Mouse (Mus musculus) gastrocnemius, postnatal 25 days (tissue): ENCODE results near the gene Btla. TPM values are rescaled to one million over a fixed set of nuclear protein-coding genes. Genes with fewer than 3 reads are reported as not detected.

Experiments
- DNase-seq: peaks from one replicate; pipeline ENCODE4 v3.0.0; 2022
- long read RNA-seq, 2 experiments: library from polyadenylated mRNA; stranded (forward); transcript quantifications; one replicate each; pipeline ENCODE4 v2.0.0; 2021
- total RNA-seq, 2 experiments: library from RNA; stranded (reverse); gene quantifications; 1 replicate in 1 of 2; 2 replicates in 1 of 2; pipeline ENCODE4 v1.2.3; 2021

Btla gene
- total RNA-seq = under 1 TPM in 1 of 2 experiments, not detected in 1; 0.23 TPM
- long read RNA-seq, experiment 1 = 0 reads
- long read RNA-seq, experiment 2 = 0 reads

DNA sequence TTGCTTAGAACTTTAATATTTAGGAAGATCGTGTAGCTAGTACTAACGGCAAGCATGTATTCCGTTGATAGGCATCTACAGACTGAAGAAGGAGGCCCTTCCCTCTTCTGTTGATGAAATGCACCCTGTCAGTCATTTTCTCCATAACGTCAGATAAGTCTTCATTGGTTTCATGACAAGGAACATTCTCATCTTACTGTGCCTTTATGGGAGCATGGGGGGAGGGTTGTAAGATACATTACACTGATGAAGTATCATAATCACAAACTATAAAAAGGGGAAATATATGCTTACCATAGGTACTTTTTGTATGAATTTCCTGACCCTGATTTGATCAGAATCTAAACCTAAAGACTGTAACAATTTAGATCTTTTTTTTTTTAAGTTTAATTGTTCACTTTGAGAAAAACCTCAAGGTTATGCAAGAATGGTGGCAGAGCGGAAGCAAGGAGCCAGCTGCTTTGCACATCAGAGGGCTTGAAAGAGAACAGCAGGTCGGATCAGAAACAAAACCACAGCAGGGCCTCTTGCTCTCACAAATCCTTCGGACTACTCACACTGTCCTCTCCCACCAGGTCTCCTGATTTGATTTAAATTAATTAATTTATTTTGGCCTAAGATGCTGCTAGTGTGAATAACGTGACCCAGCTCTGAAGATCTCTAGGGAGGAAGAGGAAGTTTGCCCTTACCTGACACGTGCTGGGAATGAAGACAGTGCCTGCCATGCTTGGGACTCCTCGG, at the start of gene Btla:
Gene Btla (plus strand): TSS at position 668 of the 741 bp plus-strand sequence.
- DNase-seq = no peak

DNA sequence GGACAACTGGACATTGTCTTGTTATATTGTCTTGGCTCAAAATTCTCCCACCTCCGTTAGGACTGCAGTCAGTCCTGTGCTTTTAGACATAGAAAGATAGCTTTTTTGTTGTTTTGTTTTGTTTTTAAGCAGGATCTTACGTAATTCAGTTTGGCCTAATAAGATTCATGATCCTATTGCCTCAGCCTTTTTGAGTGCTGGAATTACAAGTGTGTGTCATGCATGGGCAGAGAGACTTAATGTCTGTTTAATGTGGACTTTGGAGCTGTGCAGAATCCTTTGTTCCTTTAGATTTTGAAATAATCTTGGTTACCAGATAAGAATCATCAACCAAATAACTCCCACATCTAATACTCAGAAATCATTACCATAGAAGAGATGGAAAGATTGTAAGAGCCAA, 45.6 kb upstream of the Btla start:
- no peak for DNase-seq

DNA sequence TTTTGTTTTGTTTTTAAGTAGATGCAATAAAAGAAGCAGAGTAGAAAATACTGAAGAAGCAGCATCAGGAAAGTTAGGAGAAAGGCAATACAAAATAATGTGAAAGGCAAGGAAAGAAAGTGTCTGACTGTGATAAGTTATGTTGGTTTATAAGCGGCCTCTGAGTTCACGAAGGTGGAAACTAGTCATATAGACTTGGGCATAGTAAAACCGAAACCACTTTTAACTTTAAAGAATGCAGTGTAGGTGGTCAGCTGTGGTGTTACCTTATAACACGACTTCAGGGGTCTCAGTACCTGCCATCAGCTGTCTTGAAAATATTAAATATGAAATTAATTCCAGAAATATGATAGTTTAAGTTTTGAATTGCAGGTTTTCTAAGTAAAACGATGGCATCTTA, 42.3 kb upstream of the Btla start:
- DNase-seq = no peak

DNA sequence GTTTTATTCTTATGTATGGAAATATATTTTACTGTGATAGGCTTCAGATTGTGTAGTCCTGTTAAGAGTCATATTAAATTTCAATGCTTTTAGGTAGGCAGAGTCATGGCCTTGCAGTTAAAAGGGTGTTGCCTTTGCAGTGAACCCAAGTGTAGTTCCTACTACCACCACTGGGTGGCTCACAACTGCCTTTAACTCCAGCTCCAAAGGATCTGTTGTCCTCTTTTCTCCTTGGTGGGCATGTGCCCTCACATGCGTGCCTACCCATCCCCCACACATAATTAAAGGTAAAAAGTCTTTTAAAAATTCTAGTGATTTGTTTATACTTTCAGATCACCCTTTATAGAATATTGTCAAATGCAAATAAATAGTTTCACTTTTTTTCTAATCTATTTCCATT, 31.5 kb upstream of the Btla start:
- peak; percentile 27 for DNase-seq

DNA sequence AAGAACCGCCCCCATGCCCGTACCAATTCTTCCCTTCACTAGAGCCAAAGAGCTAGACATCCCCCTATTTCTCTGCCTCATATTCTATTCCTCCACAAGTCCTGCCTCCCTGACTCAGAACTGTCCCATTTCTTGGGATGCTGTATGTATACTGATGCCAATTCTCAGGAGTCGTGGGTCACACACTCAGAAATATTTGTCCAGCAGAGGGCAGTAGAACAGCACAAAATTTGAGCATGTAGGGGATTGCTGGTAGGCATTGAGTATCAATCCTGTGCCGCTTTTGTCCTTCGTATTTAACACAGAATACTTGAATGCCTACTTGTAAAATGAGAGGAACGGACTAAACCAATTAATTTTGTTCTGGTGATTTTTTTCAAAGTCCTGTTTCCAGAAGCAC, 27.3 kb upstream of the Btla start:
- DNase-seq = peak; percentile 7

DNA sequence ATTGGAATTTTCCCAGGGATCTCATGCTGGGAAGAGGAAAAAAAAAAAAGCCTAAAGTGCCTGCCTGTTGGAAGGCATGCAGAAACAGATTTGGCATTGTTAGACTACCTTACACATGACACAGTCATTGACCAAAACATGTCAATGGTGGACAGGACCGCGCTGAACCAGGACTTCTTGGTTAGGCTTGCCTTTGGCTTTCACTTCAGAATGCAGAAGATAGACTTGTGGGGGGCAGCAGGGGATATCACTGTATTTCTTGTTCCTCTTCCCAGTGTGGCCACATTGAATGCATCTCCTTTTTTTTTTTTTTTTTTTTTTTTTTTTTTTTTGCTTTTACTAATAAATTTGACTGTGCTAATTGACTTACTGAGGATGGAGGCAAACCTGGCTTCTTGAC, 22.7 kb upstream of the Btla start:
- no peak for DNase-seq

DNA sequence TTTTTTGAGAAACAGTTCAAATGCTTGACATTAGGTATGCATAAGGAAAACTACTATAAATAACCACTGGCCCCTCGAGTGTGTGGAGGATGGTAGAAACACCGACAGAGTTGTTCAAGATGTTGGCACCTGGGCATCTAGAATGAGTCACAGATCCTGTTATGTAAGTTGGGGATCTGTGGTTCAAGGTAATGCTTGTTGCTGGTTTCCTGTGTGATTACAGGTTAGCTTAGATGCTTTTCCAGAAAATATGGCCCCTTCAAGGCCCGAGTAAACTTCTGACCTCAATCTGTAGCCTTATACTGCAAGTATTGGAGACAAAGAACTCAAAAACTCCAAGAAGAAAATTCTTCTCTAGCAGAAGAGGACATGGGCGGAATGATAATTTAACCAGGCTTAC, 19.7 kb upstream of the Btla start:
- no peak for DNase-seq

DNA sequence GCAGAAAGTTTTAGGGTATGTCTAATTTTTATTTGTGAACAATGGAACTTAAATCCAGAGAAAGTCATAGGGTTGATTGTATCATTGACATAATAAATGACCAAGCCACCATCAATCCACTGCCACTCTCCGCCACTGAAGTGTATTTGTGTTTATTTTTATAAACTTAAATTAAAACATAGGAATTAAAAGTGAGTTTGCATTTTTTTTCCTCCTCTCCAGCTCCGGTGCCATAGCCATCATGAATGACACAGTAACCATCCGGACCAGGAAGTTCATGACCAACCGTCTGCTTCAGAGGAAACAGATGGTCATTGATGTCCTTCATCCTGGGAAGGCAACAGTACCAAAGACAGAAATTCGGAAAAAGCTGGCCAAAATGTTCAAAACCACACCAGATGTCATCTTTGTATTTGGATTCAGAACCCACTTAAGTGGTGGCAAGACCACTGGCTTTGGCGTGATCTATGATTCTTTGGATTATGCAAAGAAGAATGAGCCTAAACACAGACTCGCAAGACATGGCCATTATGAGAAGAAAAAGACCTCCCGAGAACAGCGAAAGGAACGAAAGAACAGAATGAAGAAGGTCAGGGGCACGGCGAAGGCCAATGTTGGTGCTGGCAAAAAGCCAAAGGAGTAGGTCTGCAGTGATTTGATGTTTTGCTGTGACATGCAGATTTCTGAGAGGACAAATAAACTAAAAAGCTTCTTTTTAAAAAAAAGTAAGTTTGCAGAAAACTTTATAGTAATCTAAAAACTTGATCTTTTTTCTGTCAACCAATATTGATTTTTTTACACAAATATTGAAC, 19.1 kb upstream of the Btla start:
- DNase-seq = no peak

DNA sequence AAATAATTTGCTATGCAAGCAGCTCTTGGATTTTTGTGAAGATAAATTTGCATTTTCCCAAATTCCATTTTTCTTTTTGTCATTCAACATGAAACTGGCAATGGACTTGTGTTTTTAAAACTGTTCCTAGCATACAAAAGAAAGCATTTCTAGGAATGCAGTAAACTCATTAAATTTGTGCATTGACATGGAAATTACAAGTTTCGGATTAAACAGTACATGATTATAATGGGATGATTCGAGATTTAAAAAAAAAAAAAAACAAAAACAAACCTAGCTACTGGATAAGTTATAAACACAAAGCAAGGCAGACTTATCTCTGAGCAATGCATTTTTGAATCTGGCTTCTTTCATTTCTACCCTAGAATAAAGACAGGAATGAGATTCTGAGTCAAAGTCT, 2.1 kb upstream of the Btla start:
- no peak for DNase-seq

DNA sequence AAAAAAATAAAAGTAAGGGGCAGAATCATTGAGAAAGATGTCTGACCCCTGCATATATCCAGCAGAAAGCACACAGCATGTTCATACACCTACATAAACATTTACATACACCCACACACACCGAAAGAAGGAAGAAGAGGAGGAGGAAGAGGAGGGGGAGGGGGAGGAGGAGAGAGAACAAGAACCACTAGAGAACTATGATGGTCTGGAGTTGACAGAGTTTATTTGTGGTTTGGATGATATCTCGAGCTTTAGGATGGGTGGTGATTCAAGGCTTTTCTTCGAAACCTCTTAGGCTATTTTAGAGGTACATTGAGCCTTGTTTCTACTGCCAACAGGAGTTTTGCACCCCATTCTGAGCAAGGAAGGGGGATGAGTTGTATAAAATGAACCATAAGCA, 1.3 kb upstream of the Btla start:
- DNase-seq = no peak

DNA sequence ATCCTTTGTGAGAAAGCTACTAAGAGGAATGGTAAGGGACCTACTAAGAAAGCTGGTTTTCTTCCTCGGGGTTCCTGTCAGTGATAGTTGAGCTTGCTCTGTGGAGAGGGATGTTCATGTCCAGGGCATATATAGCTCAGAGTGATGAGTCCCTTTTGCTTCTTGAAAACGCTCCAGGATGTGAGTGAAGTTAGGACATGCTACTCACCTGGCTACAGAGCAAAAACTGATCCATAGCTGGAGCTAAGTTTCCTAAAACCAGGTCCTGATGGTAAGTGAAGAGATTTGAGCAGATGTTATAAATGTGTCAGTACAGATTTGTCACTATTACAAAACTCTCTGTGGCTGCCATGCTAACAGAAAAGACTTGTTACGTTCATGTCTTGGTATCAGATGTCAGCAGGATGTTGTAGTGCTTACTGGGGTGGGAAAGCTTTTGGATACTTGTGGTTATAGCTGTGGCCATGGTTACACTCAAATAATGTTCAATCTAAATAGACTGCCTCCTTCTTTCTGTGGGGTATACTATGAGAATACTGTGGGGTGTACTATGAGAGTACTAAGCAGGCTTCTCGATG, 405 bp downstream of the Btla start:
- DNase-seq = no peak

DNA sequence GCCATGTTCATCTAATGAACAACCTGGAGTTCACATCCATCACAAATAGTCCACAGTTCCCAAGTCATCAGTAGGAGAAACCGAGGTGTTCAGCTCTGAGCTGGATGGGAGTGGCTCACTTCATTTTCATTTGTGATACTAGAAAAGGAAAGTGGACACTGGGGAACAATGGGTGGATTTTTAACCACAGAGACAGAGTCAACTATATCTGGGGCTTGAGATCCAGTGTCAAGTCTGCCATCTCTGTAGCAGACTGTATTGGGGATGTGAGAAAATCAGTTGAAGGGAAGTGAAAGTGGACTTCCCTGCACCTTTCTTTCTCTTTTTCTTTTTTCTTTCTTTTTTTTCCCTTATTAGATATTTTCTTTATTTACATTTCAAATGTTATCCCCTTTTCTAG, 2.9 kb downstream of the Btla start:
- no peak for DNase-seq

DNA sequence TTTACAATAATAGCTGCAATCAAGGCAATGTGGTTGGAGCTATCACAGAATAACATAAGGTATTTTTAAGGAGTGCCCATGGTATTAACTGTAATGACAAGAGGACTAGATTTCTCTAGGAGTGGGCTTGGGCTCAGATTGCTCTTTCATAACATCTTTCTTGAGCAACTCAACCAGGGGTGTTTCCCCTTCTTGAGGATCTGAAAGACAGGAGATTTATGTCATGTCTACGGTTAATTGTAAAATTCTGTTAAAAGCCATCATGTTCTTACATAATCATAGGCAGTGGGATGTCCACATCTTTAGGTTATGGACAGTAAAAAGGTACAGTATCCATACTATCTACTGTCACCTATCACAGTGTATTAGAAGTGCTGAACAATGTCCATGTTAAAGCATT, 7.2 kb downstream of the Btla start:
- DNase-seq = no peak

DNA sequence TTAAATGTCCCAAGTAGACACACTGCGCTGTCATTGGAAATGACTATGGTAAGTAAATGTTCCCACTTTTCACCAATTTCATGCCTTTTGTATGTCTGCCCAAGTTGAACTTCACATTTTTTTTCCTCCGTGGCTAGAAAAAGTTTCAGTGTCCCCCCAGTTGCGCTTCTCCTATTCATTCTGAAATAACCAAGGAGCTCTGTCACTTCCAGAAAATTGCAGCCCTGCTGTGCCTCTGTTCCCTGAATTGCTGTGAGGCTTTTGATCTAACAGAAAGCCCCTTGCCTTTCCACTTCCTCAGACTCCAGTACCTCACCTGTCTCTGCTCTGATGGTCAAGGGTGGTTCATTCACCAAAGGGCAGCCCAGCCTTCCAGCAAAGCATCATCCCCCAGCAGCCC, 8.9 kb downstream of the Btla start:
- no peak for DNase-seq

DNA sequence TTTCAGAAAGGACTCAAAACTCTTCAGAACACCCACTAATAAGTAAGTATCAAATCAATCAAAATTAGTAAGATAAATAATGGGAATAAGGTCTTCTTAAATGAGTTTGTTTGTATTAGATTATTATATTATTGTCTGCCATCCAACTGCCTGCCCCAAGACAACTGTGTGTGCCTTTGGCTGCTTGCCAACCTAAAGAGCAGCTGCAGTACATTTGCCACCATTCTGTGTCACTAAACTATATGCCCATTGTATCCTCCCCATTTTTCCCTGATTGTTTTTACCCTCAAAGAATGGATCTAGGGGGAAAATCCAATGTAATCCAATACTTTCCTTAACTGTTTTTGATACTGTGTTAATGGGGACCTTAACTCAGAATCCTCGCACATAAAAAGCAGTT, 18.6 kb downstream of the Btla start:
- no peak for DNase-seq

DNA sequence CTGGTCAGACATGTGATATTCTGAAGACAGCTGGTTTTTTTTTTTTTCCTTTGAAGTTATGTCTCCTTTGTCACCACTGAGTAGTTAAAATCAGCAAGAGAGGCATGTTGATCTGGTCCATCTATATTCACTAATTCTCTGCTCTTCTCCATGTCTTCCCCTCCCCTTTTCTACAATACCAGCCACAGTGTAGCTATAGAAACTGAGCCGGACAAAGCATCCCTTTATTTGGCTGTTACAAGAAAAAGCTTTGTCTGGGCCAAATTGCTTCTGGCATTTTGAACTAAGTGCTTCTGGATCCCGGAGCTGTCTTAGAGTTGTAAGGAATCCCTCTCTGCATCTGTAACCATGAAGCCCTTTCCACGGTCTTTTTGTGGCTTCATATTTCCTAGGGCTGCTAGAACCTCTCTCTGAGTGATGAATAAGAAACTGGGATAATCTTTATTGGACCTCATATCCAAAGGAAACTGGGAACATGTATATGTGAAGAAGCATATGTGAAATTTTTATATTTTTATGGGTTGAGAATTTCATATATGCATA, 20.9 kb downstream of the Btla start:
- no peak for DNase-seq

DNA sequence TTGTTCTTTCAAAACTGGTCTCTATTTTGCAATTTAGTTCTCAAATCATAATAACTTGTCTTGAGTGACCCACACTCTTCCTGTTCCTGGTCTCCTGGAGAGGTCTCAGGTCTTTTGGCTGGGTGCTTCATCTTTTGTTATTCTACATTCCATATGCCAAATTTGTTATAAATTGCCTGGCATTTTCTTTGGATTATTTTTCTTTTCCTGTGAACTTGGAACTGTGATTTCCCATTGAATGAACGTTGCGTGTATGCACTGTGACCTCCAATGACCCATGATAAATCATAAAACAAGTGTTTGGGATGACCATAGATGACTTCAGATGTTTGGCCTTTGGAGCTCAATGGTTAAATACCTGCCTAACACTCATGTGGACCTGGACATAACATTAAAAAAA, 25.6 kb downstream of the Btla start:
- no peak for DNase-seq

DNA sequence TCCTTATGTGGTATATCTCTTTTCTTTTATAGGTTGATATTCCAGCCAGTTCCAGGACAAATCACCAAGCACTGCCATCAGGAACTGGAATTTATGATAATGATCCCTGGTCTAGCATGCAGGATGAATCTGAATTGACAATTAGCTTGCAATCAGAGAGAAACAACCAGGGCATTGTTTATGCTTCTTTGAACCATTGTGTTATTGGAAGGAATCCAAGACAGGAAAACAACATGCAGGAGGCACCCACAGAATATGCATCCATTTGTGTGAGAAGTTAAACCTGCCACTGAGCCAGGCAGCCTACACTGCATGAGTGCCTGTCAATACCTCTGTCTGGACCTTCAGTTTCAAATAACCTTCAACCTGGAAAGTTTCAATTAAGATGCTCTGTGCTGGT, 26.2 kb downstream of the Btla start:
- DNase-seq = no peak

DNA sequence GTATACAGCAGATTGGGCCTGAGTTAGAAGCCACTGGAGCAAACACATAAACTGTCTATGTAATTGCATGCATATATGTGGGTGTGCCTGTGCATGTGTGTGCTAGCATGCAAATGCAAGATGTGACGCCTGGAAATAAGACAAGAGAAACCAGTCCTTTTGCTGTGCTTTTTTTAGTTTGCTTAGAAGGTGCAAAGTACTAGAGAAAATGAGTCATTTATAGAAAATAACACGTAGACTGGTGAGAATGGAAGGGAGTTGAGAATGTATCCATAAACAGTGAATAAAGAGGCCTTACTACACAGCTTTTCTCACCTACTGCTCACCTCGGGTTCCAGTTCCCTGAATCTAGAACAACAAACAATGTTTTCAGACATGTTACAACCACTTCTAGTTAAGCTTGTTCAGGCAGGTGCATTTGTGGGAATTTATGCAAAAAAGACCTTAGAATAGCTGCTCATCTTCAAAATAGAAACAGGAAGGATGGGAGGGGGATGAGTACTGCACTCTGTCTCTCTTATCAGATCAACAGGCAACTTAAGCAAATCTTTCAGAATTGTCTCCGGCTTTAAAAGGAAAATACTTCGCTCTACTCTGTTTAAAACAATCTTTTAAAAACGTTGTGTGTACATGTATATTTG, 27.8 kb downstream of the Btla start:
- no peak for DNase-seq

DNA sequence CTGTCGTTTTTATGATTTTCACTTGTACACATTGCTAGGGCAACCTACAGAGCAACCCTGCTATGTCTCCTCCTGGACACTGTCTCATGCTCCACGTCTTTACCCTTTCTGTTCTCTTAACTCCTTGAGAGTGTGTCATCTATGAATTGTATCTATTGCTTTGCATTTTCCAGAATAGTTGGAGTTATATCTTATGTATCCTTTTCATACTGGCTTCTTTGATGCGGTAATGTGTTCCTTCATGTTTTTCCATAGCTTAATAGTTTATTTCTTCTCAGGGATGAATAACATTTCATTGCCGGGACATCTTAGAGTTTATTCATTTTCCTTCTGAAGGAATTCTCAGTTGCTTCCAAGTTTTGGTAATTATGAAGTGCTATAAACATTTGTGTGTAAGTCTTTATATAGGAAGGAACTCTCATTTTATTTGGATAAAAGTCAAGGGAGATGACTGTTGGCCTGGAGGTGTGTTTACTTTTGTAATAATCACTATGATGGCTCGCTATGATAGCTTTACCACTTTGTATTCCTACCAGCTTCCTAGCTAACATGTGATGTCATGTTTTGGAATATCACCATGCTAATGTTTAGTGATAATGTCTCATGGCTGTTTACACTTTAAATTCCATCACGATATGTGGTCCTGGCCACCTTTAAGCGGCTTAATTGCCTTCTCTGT, 31.2 kb downstream of the Btla start:
- no peak for DNase-seq

DNA sequence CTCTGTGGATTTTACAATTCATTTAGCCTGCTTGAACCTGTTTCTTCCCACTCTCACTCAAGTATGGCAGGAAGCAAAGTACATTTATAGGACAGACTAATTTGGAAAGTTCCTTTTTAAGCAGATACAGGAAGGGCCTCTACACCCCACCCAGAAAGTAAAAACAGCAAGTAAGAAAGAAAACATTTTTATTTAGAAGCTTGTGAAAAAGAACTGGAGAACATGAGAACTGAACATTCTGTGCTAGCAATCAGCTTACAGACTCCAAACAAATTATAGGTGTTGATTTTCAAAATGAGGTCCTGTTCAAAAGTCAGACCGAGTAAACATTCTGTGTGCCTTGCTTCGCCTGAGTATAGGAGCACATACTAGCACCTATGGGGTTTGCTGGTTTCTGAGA, 32.8 kb downstream of the Btla start:
- DNase-seq = no peak

DNA sequence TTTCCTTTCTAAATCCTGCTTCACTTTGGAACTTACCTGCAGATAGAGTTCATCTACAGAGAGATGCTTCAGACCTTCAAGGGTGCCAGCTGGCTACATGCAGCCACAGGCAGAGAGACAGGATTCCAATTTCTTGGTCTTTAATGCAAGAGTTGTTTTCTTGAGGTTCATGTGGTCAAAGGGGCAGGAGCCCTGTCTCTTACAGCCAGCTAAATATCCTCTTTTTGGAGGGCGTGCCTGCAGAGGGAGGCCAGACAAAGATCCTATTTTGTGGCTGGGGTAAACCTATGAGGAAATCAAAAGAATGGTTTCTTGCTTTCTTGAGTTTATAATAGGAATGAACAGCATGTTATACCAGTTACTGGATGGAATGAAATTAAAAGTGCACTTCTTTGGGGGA, 33.5 kb downstream of the Btla start:
- no peak for DNase-seq
